Mouse (Mus musculus) liver, postnatal 0 days (tissue): Measurements from ENCODE around the gene Prps1l1. TPM values are rescaled to one million over a fixed set of nuclear protein-coding genes. Genes with fewer than 3 reads are reported as not detected.

Experiments used
- ATAC-seq: fragments of 200-750 bp; cut with Nextera tagmentation; 2 replicates; pipeline ENCODE4 v1.8.0; 2017; ENCODE audit warnings: mild to moderate bottlenecking, moderate library complexity
- DNase-seq: peaks from one replicate; pipeline ENCODE4 v3.0.0-alpha.2; 2016
- H3K27ac ChIP-seq: fragments of 300-500 bp; sonication (generic); 2 replicates; pipeline ENCODE4 v1.5.1; 2014; ENCODE audit warnings: antibody characterized with exemption, moderate library complexity, mild to moderate bottlenecking, low read depth
- H3K27me3 ChIP-seq: fragments of 300-500 bp; sonication (generic); 2 replicates; pipeline ENCODE4 v1.6.1; 2014; ENCODE audit warnings: low read length, control low read depth, mixed read lengths; ENCODE audit not compliant: insufficient read depth
- H3K36me3 ChIP-seq: fragments of 300-500 bp; sonication (generic); replicated peaks from 2 replicates; pipeline ENCODE4 v1.6.1; 2014; ENCODE audit warnings: mild to moderate bottlenecking, control low read depth, low read length, moderate library complexity, mixed read lengths; ENCODE audit not compliant: insufficient read depth
- H3K4me1 ChIP-seq: fragments of 300-500 bp; sonication (generic); 2 replicates; pipeline ENCODE4 v1.6.1; 2014; ENCODE audit warnings: antibody characterized with exemption, mild to moderate bottlenecking, control low read depth; ENCODE audit not compliant: insufficient read depth
- H3K4me2 ChIP-seq: fragments of 300-500 bp; sonication (generic); 2 replicates; pipeline ENCODE4 v1.6.1; 2014; ENCODE audit warnings: low read depth, mild to moderate bottlenecking, low read length, moderate library complexity, mixed read lengths
- H3K4me3 ChIP-seq: fragments of 300-500 bp; sonication (generic); 2 replicates; pipeline ENCODE4 v1.5.1; 2014; ENCODE audit warnings: low read depth, low read length
- H3K9ac ChIP-seq: fragments of 300-500 bp; sonication (generic); replicated peaks from 2 replicates; pipeline ENCODE4 v1.6.1; 2014; ENCODE audit warnings: mild to moderate bottlenecking, moderate library complexity
- H3K9me3 ChIP-seq: fragments of 300-500 bp; sonication (generic); 2 replicates; pipeline ENCODE4 v1.6.1; 2016; ENCODE audit warnings: mild to moderate bottlenecking, control low read depth, low read length, mixed read lengths
- CTCF ChIP-seq: sonication (generic); IDR thresholded peaks from 2 replicates; pipeline ENCODE4 v1.5.1; 2016; ENCODE audit warnings: antibody characterized with exemption, low read depth
- EP300 ChIP-seq: IDR thresholded peaks from 2 replicates; pipeline ENCODE4 v1.6.1; 2016; ENCODE audit warnings: antibody characterized with exemption, low read depth, mild to moderate bottlenecking
- WGBS: fragments of 180-500 bp; shearing (Covaris S2); extraction: QIAGEN DNeasy Blood & Tissue Kit; methylation state at CpG from one replicate; pipeline ENCODE4 v1.1.7; 2014; ENCODE audit not compliant: insufficient replicate concordance; 5-methylcytosine and 5-hydroxymethylcytosine counted together
- polyA plus RNA-seq: library from polyadenylated mRNA; unstranded; fragments of >200 nt; fragmentation: Nextera tagmentation; extraction: Ambion mirVana; gene quantifications from 2 replicates; pipeline ENCODE4 v1.2.1, GENCODE M21; 2015

The Prps1l1 gene
- polyA plus RNA-seq, 1 experiment from 2014 or later: not detected

- Histone ChIP-seq H3K9ac (no peak overlapping the region), H3K4me3 (no peak overlapping the region), H3K36me3 (no peaks in the 10 kb centered on the region), H3K4me2 (peak overlapping the region; percentile 29; the same call in 1 of the 2 replicates), H3K27me3 (no peaks in the 10 kb centered on the region), H3K27ac (no peak overlapping the region; the same call in 1 of the 2 replicates), H3K9me3 (no peaks in the 10 kb centered on the region), H3K4me1 (peaks cover 2% of the 10 kb centered on the region; the same call in 1 of the 2 replicates)
- TF ChIP-seq EP300 (no peak), CTCF (0 out of 2 replicates have a peak, but pooled peaks have one; percentile 9)
- DNase-seq (no peak), ATAC-seq (no peak)
- 37% methylated on average over 9 of the region's 9 CpGs for WGBS
Observed at GRCm38 (mm10) chr12:35018679-35019237, 34.2 kb downstream of the Prps1l1 start.

GRCm38 (mm10) chr12:35021285-35021684 lies 36.7 kb downstream of the Prps1l1 start:
- DNase-seq (no peak), ATAC-seq (no peak)
- Histone ChIP-seq H3K9me3 (no peaks in the 10 kb centered on the region), H3K4me1 (peaks cover 2% of the 10 kb centered on the region; the same call in 1 of the 2 replicates), H3K27me3 (no peaks in the 10 kb centered on the region), H3K4me2 (no peak overlapping the region), H3K9ac (no peak overlapping the region), H3K27ac (no peak overlapping the region), H3K4me3 (no peak overlapping the region), H3K36me3 (no peaks in the 10 kb centered on the region)
- no peak for TF ChIP-seq EP300
- no peak for TF ChIP-seq CTCF
- 69% methylated on average over 9 of the region's 9 CpGs for WGBS

- Histone ChIP-seq H3K27me3 (no peaks in the 10 kb centered on the region), H3K27ac (no peak overlapping the region), H3K9me3 (no peaks in the 10 kb centered on the region), H3K36me3 (no peaks in the 10 kb centered on the region), H3K4me3 (no peak overlapping the region), H3K4me2 (no peak overlapping the region), H3K9ac (no peak overlapping the region), H3K4me1 (peaks cover 2% of the 10 kb centered on the region; the same call in 1 of the 2 replicates)
- WGBS: 69% methylated on average over 10 of the region's 10 CpGs
- no peak for TF ChIP-seq CTCF
- TF ChIP-seq EP300: no peak
- DNase-seq (peak; percentile 27), ATAC-seq (no peak)
Observed at GRCm38 (mm10) chr12:35022066-35022465, 37.5 kb downstream of the Prps1l1 start.

DNA sequence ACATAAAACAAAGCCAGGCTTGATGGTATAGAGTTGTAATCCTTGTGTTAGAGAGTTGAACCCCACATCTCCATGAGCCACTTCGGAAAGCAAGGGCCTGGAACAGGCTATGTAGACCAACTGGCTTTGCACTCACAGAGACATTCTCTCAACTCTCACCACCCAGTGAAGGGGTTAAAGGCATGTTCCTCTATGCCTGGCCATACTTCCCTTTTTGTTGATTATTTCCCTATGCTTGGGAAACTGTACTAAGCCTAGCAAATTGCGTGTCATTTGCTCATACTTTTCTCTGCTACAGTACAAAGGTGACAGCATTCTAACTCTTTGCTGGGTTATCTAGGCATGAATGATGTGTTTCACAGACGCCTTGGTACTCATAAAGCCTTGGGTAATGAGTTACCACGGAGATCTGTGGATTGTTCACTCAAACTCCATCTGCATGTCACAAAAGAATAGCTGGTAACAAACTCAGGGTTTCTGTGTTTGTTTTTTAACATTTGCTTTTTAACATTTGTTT lies 41.4 kb downstream of the Prps1l1 start:
- no peaks in the 10 kb centered on the region for H3K36me3 ChIP-seq
- no peaks in the 10 kb centered on the region for H3K9me3 ChIP-seq
- H3K4me1 ChIP-seq: peaks cover 2% of the 10 kb centered on the region; the same call in 1 of the 2 replicates
- 51% methylated on average over 4 of the region's 4 CpGs for WGBS
- H3K27me3 ChIP-seq: no peaks in the 10 kb centered on the region
- no peak; the same call in 1 of the 2 replicates for ATAC-seq
- no peak overlapping the region for H3K9ac ChIP-seq
- H3K4me2 ChIP-seq: no peak overlapping the region
- H3K4me3 ChIP-seq: no peak overlapping the region
- no peak for TF ChIP-seq EP300
- no peak for TF ChIP-seq CTCF
- no peak overlapping the region for H3K27ac ChIP-seq
- no peak for DNase-seq

GRCm38 (mm10) chr12:35027533-35027932 lies 43.0 kb downstream of the Prps1l1 start:
- ATAC-seq (no peak), DNase-seq (no peak)
- 62% methylated on average over 1 of the region's 1 CpGs for WGBS
- Histone ChIP-seq H3K4me2 (no peak overlapping the region), H3K36me3 (no peaks in the 10 kb centered on the region), H3K9ac (no peak overlapping the region), H3K4me1 (peaks cover 2% of the 10 kb centered on the region; the same call in 1 of the 2 replicates), H3K27me3 (no peaks in the 10 kb centered on the region), H3K9me3 (no peaks in the 10 kb centered on the region), H3K27ac (no peak overlapping the region), H3K4me3 (no peak overlapping the region)
- TF ChIP-seq EP300 (no peak), CTCF (no peak)

Other genes with a start within 250 kb of the Prps1l1 start
- gene Hdac9, start 67.7 kb upstream of the Prps1l1 start, polyA plus RNA-seq: 1.3 and 1.5 TPM in 2 replicates
- gene Snx13, start 62.4 kb downstream of the Prps1l1 start, polyA plus RNA-seq: 10.4 and 10.6 TPM in 2 replicates